Comparison of ENCODE assay signal across 10 mouse cellular contexts in genomic region chr5:134672611-134673010, GRCm38 (mm10).
"Had no signal": no experiment of that assay in that cellular context is flagged by ENCODE, and none has a peak within 500 bp of the region (broad histone marks: within the 10 kb centered on the region; RNA-seq: fewer than 3 reads in every experiment).

No protein-coding gene starts in this region.

- H3K27me3 ChIP-seq: limb, embryonic 15.5 days; liver, embryonic 12.5 days; lung, embryonic 15.5 days; megakaryocyte, embryonic 14.5 days; midbrain, embryonic 15.5 days had no signal

- DNase-seq: kidney, adult 8-10 months; kidney, postnatal 25 days; lung, postnatal 14 days had no signal

- H3K4me2 ChIP-seq: limb, embryonic 15.5 days; liver, embryonic 12.5 days; lung, embryonic 15.5 days; midbrain, embryonic 15.5 days had no signal

- H3K9ac ChIP-seq: limb, embryonic 15.5 days; liver, embryonic 12.5 days; lung, embryonic 15.5 days; midbrain, embryonic 15.5 days had no signal

- ATAC-seq: liver, embryonic 12.5 days; midbrain, embryonic 15.5 days had no signal

- H3K9me3 ChIP-seq: limb, embryonic 15.5 days; liver, embryonic 12.5 days; lung, embryonic 15.5 days; megakaryocyte, embryonic 14.5 days; midbrain, embryonic 15.5 days had no signal

- H3K4me3 ChIP-seq: limb, embryonic 15.5 days; liver, embryonic 12.5 days; lung, embryonic 15.5 days; midbrain, embryonic 15.5 days had no signal

- H3K27ac ChIP-seq: limb, embryonic 15.5 days; liver, embryonic 12.5 days; macrophage; stomach, postnatal 0 days had no signal
